Mouse (Mus musculus): ENCODE data around the gene Ccdc86.

Ccdc86 gene

GRCm38 (mm10) chr19:10948416-10948815 lies 650 bp downstream of the Ccdc86 start:
- DNase-seq, result peak; percentile 8

- no peak for DNase-seq
These were observed 1.8 kb downstream of the Ccdc86 start for GRCm38 (mm10) chr19:10947219-10947618.

GRCm38 (mm10) chr19:10946506-10946905 lies 2.6 kb downstream of the Ccdc86 start:
- DNase-seq, result no peak

GRCm38 (mm10) chr19:10943955-10944354 lies 5.1 kb downstream of the Ccdc86 start:
- DNase-seq, result no peak

GRCm38 (mm10) chr19:10940801-10941457 lies 8.1 kb downstream of the Ccdc86 start:
- DNase-seq, result no peak

- DNase-seq, result peak; percentile 78
These were observed 8.8 kb downstream of the Ccdc86 start for GRCm38 (mm10) chr19:10940097-10940800.

- DNase-seq, result no peak
These were observed 10.3 kb downstream of the Ccdc86 start for GRCm38 (mm10) chr19:10938771-10939170.

GRCm38 (mm10) chr19:10937110-10937563 lies 11.9 kb downstream of the Ccdc86 start, which contains the start of gene Ptgdr2:
TSS of gene Ptgdr2 (plus strand) at chr19:10937160.
- peak; percentile 40 for DNase-seq

GRCm38 (mm10) chr19:10936077-10936476 lies 13.0 kb downstream of the Ccdc86 start:
- no peak for DNase-seq

- DNase-seq, result no peak
These were observed 14.0 kb downstream of the Ccdc86 start for GRCm38 (mm10) chr19:10935029-10935428.

- DNase-seq, result no peak
These were observed 18.4 kb downstream of the Ccdc86 start for GRCm38 (mm10) chr19:10930641-10931040.

GRCm38 (mm10) chr19:10926666-10927065 lies 22.4 kb downstream of the Ccdc86 start:
- no peak for DNase-seq

GRCm38 (mm10) chr19:10926123-10926621 lies 22.9 kb downstream of the Ccdc86 start:
- DNase-seq, result no peak

- no peak for DNase-seq
These were observed 24.8 kb downstream of the Ccdc86 start for GRCm38 (mm10) chr19:10924220-10924619.

GRCm38 (mm10) chr19:10921058-10921457 lies 28.0 kb downstream of the Ccdc86 start:
- DNase-seq, result no peak

GRCm38 (mm10) chr19:10920532-10920931 lies 28.5 kb downstream of the Ccdc86 start, which contains the start of gene Zp1:
TSS of gene Zp1 (minus strand) at chr19:10920632.
- DNase-seq, result no peak

GRCm38 (mm10) chr19:10918321-10918991 lies 30.6 kb downstream of the Ccdc86 start:
- no peak for DNase-seq

GRCm38 (mm10) chr19:10916506-10916905 lies 32.6 kb downstream of the Ccdc86 start:
- no peak for DNase-seq

GRCm38 (mm10) chr19:10914870-10915269 lies 34.2 kb downstream of the Ccdc86 start:
- DNase-seq, result no peak

- DNase-seq, result peak; percentile 21
These were observed 34.8 kb downstream of the Ccdc86 start for GRCm38 (mm10) chr19:10914291-10914690.

- peak; percentile 75 for DNase-seq
These were observed 39.9 kb downstream of the Ccdc86 start for GRCm38 (mm10) chr19:10909087-10909721.

GRCm38 (mm10) chr19:10907891-10908290 lies 41.2 kb downstream of the Ccdc86 start:
- DNase-seq, result peak; percentile 71

- no peak for DNase-seq
These were observed 43.4 kb downstream of the Ccdc86 start for GRCm38 (mm10) chr19:10905728-10906000.

Measured in lung, postnatal 10 days (tissue).